Mouse (Mus musculus) retina, postnatal 1 day (tissue): ENCODE measurements at regions not wholly inside any gene's neighbourhood (a gene's known extent, or its start where the extent isn't known, plus 50 kb on each side); places are given as distances from the start of the nearest gene placed in this dataset.

Experiments used
- DNase-seq: peaks from one replicate; pipeline ENCODE4 v3.0.0-alpha.2; 2012

DNA sequence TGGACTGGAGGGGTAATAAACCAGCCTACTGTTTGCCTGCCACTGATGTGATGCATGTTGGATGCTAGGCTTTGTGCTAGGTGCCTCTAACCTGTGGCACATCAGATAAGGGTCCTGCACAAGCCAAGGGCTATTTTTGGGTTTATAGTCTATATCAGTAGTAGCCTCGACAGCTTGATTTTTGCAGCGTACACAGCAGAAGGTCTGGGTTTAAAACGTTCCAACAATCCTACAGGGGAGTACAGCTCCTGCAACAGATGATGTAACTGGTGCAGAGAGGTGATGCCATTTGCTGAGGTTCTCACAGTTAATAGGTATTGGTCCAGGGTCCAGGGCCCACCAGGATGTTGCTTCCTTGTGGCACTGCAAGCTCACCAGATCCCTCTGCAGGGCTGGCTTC is 63.9 kb upstream of the Ldlrad3 start:
- DNase-seq = no peak

DNA sequence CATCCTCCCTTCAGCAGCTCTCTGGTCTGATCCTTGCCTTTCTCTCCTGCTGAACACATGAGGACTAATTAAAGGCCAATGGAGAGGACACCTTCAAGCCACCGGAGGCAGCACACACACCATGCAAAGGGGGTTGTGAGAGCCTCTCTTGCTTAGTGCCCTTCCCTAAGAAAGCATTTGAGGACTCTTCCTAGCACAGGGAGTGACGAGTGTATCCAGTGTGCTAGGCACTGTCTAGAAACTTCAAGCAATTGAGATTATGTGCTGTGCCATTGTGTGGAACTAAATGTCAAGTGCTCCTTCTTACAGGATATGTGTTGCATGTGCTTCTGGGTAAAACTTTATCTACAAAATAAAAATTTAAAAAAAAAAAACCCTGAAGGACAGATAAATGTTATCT is 60.3 kb upstream of the Ldlrad3 start:
- DNase-seq = no peak

DNA sequence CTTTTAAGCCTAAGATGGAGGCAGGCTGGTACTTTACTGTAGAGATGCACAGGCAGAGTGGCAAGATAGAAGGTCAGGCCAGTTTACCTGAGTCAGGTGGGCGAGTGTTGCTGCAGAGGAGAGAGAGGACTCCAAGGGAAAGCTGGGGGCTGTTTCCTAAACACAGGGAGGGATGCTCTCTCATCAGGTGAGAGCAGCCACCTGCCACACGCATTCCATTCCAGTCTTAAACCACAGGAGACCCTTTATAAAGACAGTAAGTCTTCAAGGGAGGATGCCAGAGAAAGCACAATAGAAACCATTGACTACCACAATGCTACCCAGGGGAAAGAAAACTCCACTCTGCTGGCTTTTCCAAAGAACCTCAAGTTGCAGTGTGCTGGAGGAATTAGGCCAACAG is 58.3 kb upstream of the Ldlrad3 start:
- no peak for DNase-seq

DNA sequence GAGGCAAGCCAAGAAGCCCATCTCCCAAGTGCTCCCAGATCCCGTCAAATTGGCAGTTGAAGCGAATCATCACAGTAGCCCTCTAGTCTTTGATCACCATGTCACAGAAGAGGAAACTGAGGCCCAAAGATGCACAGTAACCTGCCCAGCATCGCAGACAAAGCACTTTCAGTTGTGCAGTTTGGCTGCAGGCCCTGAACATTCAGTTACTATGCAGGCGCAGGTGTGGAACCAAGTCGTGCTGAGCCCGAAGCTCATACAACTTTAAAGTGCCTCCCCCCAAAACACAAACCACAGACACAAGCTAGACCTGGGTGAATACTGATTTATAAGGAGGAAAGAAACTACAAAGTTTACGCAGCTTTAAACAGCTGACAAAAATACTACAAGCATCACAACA is 55.4 kb upstream of the Ldlrad3 start:
- DNase-seq = no peak

DNA sequence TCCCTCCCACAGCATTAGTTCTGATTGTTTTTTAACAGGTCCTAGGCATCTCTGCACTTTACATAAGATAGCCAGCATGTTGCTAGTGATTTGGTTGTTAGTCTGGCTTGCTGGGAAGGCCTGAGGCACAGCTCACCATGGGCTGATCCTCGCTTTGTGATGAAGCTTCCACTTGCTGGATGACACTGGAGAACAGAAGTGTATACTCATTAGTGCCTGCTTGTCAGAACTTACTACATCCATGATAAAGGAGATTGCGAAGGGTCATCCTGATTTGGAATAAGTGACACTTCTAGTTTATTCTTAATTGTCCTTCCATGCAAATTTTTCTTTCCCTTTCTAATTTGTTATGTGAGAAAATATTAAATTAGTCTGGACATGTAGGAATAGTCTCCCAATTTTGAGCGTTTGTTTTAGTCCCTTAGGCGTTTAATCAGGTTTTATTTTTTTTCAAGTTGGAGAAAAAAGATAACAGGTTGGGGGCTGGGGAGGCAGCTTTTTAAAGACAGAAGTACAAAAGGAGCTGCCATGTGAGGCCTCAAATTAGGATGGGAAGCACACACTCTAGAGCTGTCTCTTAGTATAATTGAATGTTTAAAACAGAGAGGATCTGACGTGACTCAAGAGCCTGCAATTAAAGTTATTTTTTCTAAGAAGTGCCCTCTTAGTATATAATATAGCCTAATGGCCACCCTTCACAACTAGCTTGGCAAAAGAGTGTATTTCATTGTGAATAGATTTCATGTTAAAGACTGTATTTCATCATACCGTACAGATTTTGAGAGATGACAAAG is 53.7 kb upstream of the Ldlrad3 start:
- peak; percentile 43 for DNase-seq
